Mouse (Mus musculus) embryonic facial prominence, embryonic 11.5 days (tissue): Measurements from ENCODE around the gene Itga3. TPM values are rescaled to one million over a fixed set of nuclear protein-coding genes. Genes with fewer than 3 reads are reported as not detected.
A peak's percentile ranks its signal among the peaks of the same experiment; 100 is the strongest.
"Not testable (repeated sequence)": the region's sequence is repeated elsewhere in the genome, so short reads cannot be mapped to it uniquely, and the experiment has no call there.

Experiments
- ATAC-seq: fragments of 200-750 bp; cut with Nextera tagmentation; replicated peaks from 2 replicates; pipeline ENCODE4 v1.8.0; 2017; ENCODE audit warnings: low read depth; ENCODE audit not compliant: insufficient number of reproducible peaks, low FRiP score, low TSS enrichment
- DNase-seq: peaks from one replicate; pipeline ENCODE4 v3.0.0-alpha.2; 2015; ENCODE audit warnings: low spot score
- H3K27ac ChIP-seq: fragments of 300-500 bp; sonication (generic); replicated peaks from 2 replicates; pipeline ENCODE4 v1.5.1; 2014; ENCODE audit warnings: mild to moderate bottlenecking, low read depth, low read length, control low read depth
- H3K27me3 ChIP-seq: fragments of 300-500 bp; sonication (generic); 2 replicates; pipeline ENCODE4 v1.6.1; 2014; ENCODE audit warnings: mild to moderate bottlenecking, low read length, moderate library complexity, mixed read lengths; ENCODE audit not compliant: control insufficient read depth, insufficient read depth
- H3K36me3 ChIP-seq: fragments of 300-500 bp; sonication (generic); replicated peaks from 2 replicates; pipeline ENCODE4 v1.6.1; 2014; ENCODE audit warnings: low read depth, mild to moderate bottlenecking, low read length, moderate library complexity, mixed read lengths; ENCODE audit not compliant: control insufficient read depth, insufficient read depth
- H3K4me1 ChIP-seq: fragments of 300-500 bp; sonication (generic); 2 replicates; pipeline ENCODE4 v1.6.1; 2014; ENCODE audit warnings: low read length, mixed read lengths; ENCODE audit not compliant: control insufficient read depth, insufficient read depth
- H3K4me2 ChIP-seq: fragments of 300-500 bp; sonication (generic); 2 replicates; pipeline ENCODE4 v1.6.1; 2014; ENCODE audit warnings: low read depth, mild to moderate bottlenecking, control low read depth, low read length, moderate library complexity
- H3K4me3 ChIP-seq: fragments of 300-500 bp; sonication (generic); 2 replicates; pipeline ENCODE4 v1.5.1; 2014; ENCODE audit warnings: low read depth, low read length, control low read depth
- H3K9ac ChIP-seq: fragments of 300-500 bp; sonication (generic); replicated peaks from 2 replicates; pipeline ENCODE4 v1.6.1; 2014; ENCODE audit warnings: mild to moderate bottlenecking, control low read depth, low read length
- H3K9me3 ChIP-seq: fragments of 300-500 bp; sonication (generic); replicated peaks from 2 replicates; pipeline ENCODE4 v1.6.1; 2016; ENCODE audit warnings: mild to moderate bottlenecking, low read length, inconsistent platforms, mixed read lengths; ENCODE audit not compliant: control insufficient read depth
- WGBS: fragments of 180-500 bp; shearing (Covaris S2); extraction: QIAGEN DNeasy Blood & Tissue Kit; methylation state at CpG from one replicate; pipeline ENCODE4 v1.1.7; 2014; 5-methylcytosine and 5-hydroxymethylcytosine counted together
- polyA plus RNA-seq: library from polyadenylated mRNA; unstranded; fragments of >200 nt; fragmentation: Nextera tagmentation; extraction: Ambion mirVana; gene quantifications from 2 replicates; pipeline ENCODE4 v1.2.1, GENCODE M21; 2014

Itga3 gene
- polyA plus RNA-seq, 1 experiment from 2014 or later: 5.1 TPM

GRCm38 (mm10) chr11:95023481-95023880 is 53.1 kb downstream of the Itga3 start:
- no peak overlapping the region for H3K9ac ChIP-seq
- H3K27me3 ChIP-seq: no peaks in the 10 kb centered on the region
- H3K4me3 ChIP-seq: no peak overlapping the region
- no peak overlapping the region for H3K27ac ChIP-seq
- H3K4me1 ChIP-seq: no peaks in the 10 kb centered on the region; the same call in 1 of the 2 replicates
- WGBS: 92% methylated on average over 9 of the region's 9 CpGs
- DNase-seq (no peak), ATAC-seq (no peak)
- H3K4me2 ChIP-seq: no peak overlapping the region
- peaks cover 22% of the 10 kb centered on the region for H3K36me3 ChIP-seq
- H3K9me3 ChIP-seq: no peaks in the 10 kb centered on the region

- WGBS: 80% methylated on average over 10 of the region's 10 CpGs
- DNase-seq (no peak), ATAC-seq (no peak)
- H3K4me3 ChIP-seq: no peak overlapping the region
- no peaks in the 10 kb centered on the region for H3K4me1 ChIP-seq
- no peak overlapping the region for H3K9ac ChIP-seq
- no peak overlapping the region for H3K27ac ChIP-seq
- no peak overlapping the region for H3K4me2 ChIP-seq
- H3K36me3 ChIP-seq: peaks cover 22% of the 10 kb centered on the region
- H3K27me3 ChIP-seq: no peaks in the 10 kb centered on the region
- H3K9me3 ChIP-seq: no peaks in the 10 kb centered on the region
Observed at GRCm38 (mm10) chr11:95022237-95022992, 54.2 kb downstream of the Itga3 start.

- Histone ChIP-seq H3K9ac (no peak overlapping the region), H3K27ac (no peak overlapping the region), H3K36me3 (peaks cover 2% of the 10 kb centered on the region), H3K4me3 (no peak overlapping the region), H3K4me1 (peaks cover 7% of the 10 kb centered on the region), H3K4me2 (no peak overlapping the region), H3K27me3 (no peaks in the 10 kb centered on the region), H3K9me3 (no peaks in the 10 kb centered on the region)
- DNase-seq (no peak), ATAC-seq (no peak)
- WGBS: 75% methylated on average over 3 of the region's 3 CpGs
Observed at GRCm38 (mm10) chr11:95015484-95015883, 61.1 kb downstream of the Itga3 start.

DNA sequence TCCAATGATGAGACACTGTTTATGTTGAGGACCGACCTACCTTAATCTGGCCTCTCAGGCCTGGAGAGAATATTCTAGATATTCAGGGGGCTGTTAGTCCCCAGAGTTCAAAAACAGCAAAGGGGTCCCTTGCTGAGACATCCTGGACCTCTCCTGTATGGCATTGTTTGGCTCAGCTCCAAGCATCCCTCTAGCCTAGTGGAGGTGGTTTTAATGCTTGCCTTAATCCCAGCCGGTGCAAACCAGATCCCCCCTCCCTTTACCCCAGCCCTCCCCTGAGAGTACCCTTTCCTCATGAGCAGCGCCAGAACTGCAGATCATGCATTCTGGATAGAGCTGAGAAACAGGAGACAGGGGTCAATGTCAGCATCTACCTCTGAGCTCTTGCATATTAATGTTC is 64.1 kb downstream of the Itga3 start:
- H3K4me1 ChIP-seq: peaks cover 8% of the 10 kb centered on the region

GRCm38 (mm10) chr11:95012075-95012474 is 64.5 kb downstream of the Itga3 start:
- no peaks in the 10 kb centered on the region for H3K9me3 ChIP-seq
- H3K36me3 ChIP-seq: peaks cover 2% of the 10 kb centered on the region; the same call in 1 of the 2 replicates
- ATAC-seq (no peak), DNase-seq (no peak)
- H3K4me3 ChIP-seq: no peak overlapping the region
- H3K27me3 ChIP-seq: no peaks in the 10 kb centered on the region
- no peak overlapping the region for H3K27ac ChIP-seq
- WGBS: 71% methylated on average over 3 of the region's 3 CpGs
- peaks cover 8% of the 10 kb centered on the region for H3K4me1 ChIP-seq
- H3K9ac ChIP-seq: no peak overlapping the region; the same call in 1 of the 2 replicates
- H3K4me2 ChIP-seq: peak overlapping the region; percentile 54

More for the DNA sequence above, 64.1 kb downstream of the Itga3 start:
- Histone ChIP-seq H3K27ac (no peak overlapping the region), H3K4me2 (peak overlapping the region; percentile 4; the same call in 1 of the 2 replicates), H3K36me3 (peaks cover 2% of the 10 kb centered on the region; the same call in 1 of the 2 replicates), H3K9ac (no peak overlapping the region), H3K27me3 (no peaks in the 10 kb centered on the region), H3K9me3 (no peaks in the 10 kb centered on the region), H3K4me3 (no peak overlapping the region)
- DNase-seq (no peak), ATAC-seq (no peak)
- WGBS: 54% methylated on average over 3 of the region's 3 CpGs

DNA sequence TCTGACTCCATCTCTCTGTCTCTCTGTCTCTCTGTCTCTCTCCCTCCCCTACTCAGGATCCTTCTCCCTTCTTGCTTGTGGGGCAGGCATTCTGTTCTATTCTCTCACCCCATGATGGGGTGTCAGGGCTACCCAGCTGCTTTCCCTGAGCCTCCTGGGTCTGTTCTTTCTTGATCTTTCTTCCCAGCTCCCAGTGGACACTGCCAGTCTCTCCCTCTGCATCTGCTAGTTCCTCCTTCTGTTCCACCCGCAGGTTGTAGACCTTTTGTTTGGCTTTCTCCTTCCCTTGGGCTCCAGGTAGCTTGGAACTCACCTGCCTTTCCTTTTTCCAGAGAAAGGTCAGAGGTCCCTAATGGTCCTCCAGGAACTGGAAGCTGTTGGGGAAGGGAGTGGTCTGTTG is 65.2 kb downstream of the Itga3 start:
- Histone ChIP-seq H3K9ac (peak overlapping the region; percentile 48), H3K27me3 (no peaks in the 10 kb centered on the region), H3K36me3 (peaks cover 2% of the 10 kb centered on the region; the same call in 1 of the 2 replicates), H3K4me2 (peak overlapping the region; percentile 54), H3K9me3 (no peaks in the 10 kb centered on the region), H3K4me1 (peaks cover 8% of the 10 kb centered on the region), H3K27ac (0 out of 2 replicates have a peak overlapping the region, but pooled peaks have one; percentile 52), H3K4me3 (peak overlapping the region; percentile 78)
- DNase-seq: no peak
- WGBS: 44% methylated on average over 1 of the region's 1 CpGs
- ATAC-seq: no peak

- not testable (repeated sequence) for H3K27me3 ChIP-seq, H3K27ac ChIP-seq, H3K4me1 ChIP-seq, ATAC-seq, DNase-seq, H3K36me3 ChIP-seq, H3K9me3 ChIP-seq
- Histone ChIP-seq H3K4me3 (peak overlapping the region; percentile 78), H3K4me2 (peak overlapping the region; percentile 69), H3K9ac (peak overlapping the region; percentile 88)
- WGBS: 9% methylated on average over 3 of the region's 4 CpGs
Observed at GRCm38 (mm10) chr11:95010841-95011403, 65.7 kb downstream of the Itga3 start.

DNA sequence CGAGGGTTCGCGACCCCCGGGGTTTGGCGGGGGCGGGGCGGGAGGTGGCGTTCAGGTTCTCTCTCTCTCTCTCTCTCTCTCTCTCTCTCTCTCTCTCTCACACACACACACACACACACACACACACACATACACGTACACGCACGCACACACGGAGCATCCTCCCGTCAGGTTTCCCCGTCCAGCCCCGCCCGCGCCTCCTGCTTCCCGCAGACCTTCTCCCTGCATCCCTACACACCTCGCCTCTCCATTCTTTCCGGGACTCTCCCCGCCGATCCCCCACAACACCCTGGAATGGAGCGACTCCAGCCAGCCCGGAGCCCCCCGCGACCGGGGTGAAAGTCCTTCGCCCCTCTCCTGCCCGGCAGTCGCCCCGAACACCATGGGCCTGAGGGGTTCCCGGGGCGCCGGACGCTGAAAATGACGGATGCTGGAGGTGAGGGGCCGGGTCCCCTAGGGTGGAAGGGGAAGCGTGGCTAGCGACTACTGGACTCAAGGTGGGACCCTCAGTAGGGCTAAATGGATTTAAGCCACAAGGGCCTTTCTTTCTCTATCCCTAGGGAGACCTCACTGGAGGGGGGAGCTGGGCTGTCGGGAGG is 66.4 kb downstream of the Itga3 start:
- no peaks in the 10 kb centered on the region for H3K9me3 ChIP-seq
- H3K27me3 ChIP-seq: no peaks in the 10 kb centered on the region
- ATAC-seq: peak; percentile 27; the same call in 1 of the 2 replicates
- peaks cover 8% of the 10 kb centered on the region for H3K4me1 ChIP-seq
- WGBS: under 1% methylated on average over 38 of the region's 40 CpGs
- peak overlapping the region; percentile 89 for H3K27ac ChIP-seq
- peak overlapping the region; percentile 88 for H3K9ac ChIP-seq
- H3K4me2 ChIP-seq: peak overlapping the region; percentile 69
- peak overlapping the region; percentile 78 for H3K4me3 ChIP-seq
- peaks cover 2% of the 10 kb centered on the region; the same call in 1 of the 2 replicates for H3K36me3 ChIP-seq
- peak; percentile 56 for DNase-seq
